Mouse (Mus musculus) gastrocnemius, postnatal 10 days (tissue): ENCODE measurements around the gene Cilp. TPM values are rescaled to one million over a fixed set of nuclear protein-coding genes. Genes with fewer than 3 reads are reported as not detected.
"Not testable (repeated sequence)": the region's sequence is repeated elsewhere in the genome, so short reads cannot be mapped to it uniquely, and the experiment has no call there.

Source experiments
- DNase-seq: peaks from one replicate; pipeline ENCODE4 v3.0.0; 2021; ENCODE audit warnings: mixed read lengths
- total RNA-seq, 2 experiments: library from RNA; stranded (reverse); gene quantifications; 2 replicates each; pipeline ENCODE4 v1.2.3; 2021

The Cilp gene
- total RNA-seq, 2 experiments from 2014 or later: 101 to 103 TPM

- DNase-seq: no peak
Measured at GRCm38 (mm10) chr9:65247502-65248376, 17.2 kb upstream of the Cilp start.

GRCm38 (mm10) chr9:65248377-65248690, 16.6 kb upstream of the Cilp start:
- no peak for DNase-seq

GRCm38 (mm10) chr9:65252026-65252425, 13.0 kb upstream of the Cilp start:
- DNase-seq: peak; percentile 45

- DNase-seq: no peak
Measured at GRCm38 (mm10) chr9:65255906-65256600, 8.9 kb upstream of the Cilp start.

GRCm38 (mm10) chr9:65257218-65257910, 7.6 kb upstream of the Cilp start:
- DNase-seq: no peak

GRCm38 (mm10) chr9:65259366-65259765, 5.6 kb upstream of the Cilp start:
- no peak for DNase-seq

- peak; percentile 49 for DNase-seq
Measured at GRCm38 (mm10) chr9:65261591-65262230, 3.3 kb upstream of the Cilp start.

GRCm38 (mm10) chr9:65262641-65263120, 2.3 kb upstream of the Cilp start:
- DNase-seq: no peak

- no peak for DNase-seq
Measured at GRCm38 (mm10) chr9:65267742-65268515, 2.9 kb downstream of the Cilp start.

- DNase-seq: no peak
Measured at GRCm38 (mm10) chr9:65273048-65273809, 8.2 kb downstream of the Cilp start.

GRCm38 (mm10) chr9:65273873-65274272, 8.9 kb downstream of the Cilp start:
- no peak for DNase-seq

- DNase-seq: not testable (repeated sequence)
Measured at GRCm38 (mm10) chr9:65274851-65275250, 9.9 kb downstream of the Cilp start.

- DNase-seq: no peak
Measured at GRCm38 (mm10) chr9:65275810-65276530, 11.0 kb downstream of the Cilp start.

GRCm38 (mm10) chr9:65281536-65282151, 16.7 kb downstream of the Cilp start:
- no peak for DNase-seq

GRCm38 (mm10) chr9:65283301-65283700, 18.3 kb downstream of the Cilp start:
- DNase-seq: no peak

- DNase-seq: not testable (repeated sequence)
Measured at GRCm38 (mm10) chr9:65288252-65288651, 23.3 kb downstream of the Cilp start.

- DNase-seq: no peak
Measured at GRCm38 (mm10) chr9:65289988-65290387, 25.0 kb downstream of the Cilp start.

- DNase-seq: no peak
Measured at GRCm38 (mm10) chr9:65292421-65292820, 27.4 kb downstream of the Cilp start.

- no peak for DNase-seq
Measured at GRCm38 (mm10) chr9:65293119-65293518, 28.1 kb downstream of the Cilp start.

- no peak for DNase-seq
Measured at GRCm38 (mm10) chr9:65293580-65293972, 28.6 kb downstream of the Cilp start.
